Mouse (Mus musculus) urinary bladder, postnatal 25 days (tissue): Measurements from ENCODE around the gene Abcf2.
"Not testable (repeated sequence)": the region's sequence is repeated elsewhere in the genome, so short reads cannot be mapped to it uniquely, and the experiment has no call there.

Experiments used
- DNase-seq: peaks from one replicate; pipeline ENCODE4 v3.0.0; 2022; ENCODE audit warnings: low spot score

The Abcf2 gene

DNA sequence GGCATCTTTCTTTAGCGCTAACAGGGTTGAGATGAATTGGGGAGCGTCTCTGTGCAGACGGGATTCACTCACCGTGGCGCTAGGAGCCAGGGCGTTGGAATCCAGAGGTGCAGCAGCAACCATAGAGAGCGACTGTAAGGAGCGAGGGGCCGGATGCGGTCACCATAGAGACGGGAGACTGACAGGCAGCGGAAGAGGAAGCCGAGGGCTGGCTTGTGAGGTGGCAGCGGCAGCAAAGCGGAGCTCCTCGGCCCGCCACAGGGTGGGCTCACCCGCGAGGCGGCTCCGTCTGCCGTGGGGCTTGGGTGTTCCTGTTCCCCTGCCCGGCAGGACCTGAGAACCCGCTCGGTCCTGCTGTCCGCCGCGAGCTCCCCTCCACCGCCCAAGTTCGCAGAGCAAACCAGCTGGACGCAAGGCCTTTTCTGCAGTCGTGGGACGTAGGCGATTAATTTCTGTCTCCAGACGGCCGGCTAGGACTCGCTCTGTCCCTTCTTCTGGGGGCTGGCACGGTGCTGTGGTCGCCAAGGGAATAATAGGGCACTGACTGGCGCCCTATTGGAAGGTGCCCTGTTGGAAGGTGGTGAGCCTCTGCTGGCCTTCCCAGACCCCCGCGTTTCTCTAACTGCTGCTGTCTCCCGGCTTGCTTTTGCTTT lies 9.4 kb upstream of the Abcf2 start, which contains the start of gene Chpf2:
Gene Chpf2, plus strand, starts transcription at position 195 of the 653 bp plus-strand sequence.
- peak; percentile 60 for DNase-seq

DNA sequence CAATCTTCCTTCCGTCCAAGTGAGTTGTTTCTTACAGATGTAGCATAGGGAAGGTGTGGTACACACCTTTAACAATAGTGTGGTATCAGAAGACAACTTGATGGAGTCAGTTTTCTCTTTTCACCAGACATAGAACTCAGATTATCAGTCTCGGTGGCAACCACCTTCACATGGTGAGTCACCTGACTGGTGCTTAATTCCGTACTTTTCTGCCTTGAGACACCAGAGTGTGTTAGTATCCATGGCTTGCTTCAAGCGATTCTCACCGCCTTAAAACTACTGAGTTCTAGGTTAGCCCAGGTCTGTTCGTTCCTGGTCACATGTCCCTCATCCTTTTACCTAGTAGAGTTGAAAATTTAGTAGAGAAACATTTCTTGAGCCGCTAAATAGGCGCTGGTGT lies 8.8 kb upstream of the Abcf2 start:
- no peak for DNase-seq

DNA sequence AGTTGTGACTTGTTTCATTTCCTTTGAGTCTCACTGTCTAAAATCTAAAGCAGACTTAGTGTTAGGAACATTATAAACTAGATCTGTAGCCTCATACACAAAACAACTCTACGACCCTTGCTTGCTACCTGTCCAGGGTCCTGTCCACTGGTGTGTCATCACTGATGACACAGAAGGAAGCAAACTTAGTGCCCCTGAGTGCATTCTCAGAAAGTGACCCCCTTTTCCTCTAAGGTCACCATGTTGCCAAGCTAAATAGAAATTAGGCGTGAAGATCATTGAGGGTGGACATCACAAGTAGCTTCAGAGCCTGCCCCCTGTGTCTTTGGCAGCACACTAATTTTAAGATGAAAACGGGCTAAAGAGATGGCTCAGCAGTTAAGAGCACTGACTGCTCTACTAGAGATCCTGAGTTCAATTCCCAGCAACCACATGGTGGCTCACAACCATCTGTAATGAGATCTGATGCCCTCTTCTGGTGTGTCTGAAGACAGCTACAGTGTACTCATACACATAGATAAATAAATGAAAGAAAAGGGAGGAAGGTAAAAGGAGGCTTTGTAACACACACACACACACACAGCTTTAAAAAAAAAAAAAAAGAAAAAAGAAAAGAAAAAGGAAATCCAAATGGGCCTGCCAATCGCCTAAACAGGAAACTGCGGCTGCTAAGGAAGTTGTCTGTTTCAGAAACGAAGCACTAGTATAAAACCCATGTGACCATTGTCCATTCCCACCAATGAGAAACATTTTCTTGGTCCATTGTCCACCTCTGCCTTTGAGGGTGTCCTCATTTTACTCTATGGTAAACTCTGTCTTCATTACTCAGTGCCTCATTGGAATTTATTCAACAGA lies 1.1 kb upstream of the Abcf2 start:
- no peak for DNase-seq

DNA sequence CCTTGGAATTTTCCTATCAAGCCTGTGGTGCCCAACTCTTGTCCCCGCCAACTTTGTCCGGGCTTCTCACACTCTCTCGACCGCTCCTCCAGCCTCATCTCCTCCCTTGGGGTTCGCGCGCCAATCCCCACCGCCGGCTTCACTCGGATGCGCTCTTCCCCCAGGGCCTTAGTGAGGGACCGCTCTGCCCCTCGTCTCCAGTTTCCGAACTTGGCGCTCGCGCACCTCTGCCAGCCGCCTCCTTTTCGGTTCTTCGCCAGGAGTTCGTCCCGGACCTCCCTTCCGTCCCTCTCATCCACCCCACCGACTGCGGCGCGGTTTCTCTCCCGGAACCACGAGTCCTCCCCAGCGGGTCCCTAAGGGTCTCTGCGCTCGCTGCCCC lies 475 bp downstream of the Abcf2 start:
- DNase-seq: no peak

DNA sequence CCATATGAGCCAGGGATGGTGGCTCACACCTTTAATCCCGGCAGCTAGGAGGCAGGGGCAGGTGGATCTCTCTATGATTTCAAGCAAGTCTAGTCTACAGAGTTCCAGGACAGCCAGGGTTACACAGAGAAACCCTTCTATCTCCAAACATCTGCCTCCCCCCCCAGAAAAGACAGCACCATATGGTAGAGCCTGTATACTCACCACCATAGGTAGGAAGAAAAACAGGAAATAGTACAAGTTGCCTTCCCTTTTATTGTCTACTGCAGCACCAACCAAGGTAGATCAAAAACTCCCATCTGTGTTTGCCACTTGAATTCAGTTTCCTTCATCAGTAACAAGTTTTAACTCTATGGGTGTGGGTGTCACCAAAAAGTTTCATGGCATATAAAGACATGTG lies 1.3 kb downstream of the Abcf2 start:
- DNase-seq: no peak

DNA sequence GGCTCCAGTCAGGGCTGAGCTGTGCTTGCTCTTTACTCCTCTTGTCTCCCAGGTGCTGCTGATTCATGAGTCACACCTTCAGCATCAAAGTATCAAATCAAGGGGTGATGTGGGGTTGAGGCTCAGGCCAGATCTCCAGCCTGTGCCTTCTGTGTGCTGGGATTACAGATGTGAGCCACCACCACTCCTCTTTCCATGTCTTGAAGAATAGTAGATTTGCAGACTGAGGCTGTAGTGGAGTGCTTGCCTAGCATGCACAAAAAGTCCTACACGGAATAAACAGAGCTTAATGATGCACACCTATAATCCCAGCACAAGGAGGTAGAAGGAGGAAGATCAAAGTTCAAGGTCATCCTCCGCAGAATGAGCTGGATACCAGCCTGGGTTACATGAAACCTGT lies 20.6 kb downstream of the Abcf2 start, which contains the start of gene 4931409K22Rik:
Gene 4931409K22Rik, minus strand, starts transcription at position 101 of the 400 bp plus-strand sequence.
- no peak for DNase-seq

DNA sequence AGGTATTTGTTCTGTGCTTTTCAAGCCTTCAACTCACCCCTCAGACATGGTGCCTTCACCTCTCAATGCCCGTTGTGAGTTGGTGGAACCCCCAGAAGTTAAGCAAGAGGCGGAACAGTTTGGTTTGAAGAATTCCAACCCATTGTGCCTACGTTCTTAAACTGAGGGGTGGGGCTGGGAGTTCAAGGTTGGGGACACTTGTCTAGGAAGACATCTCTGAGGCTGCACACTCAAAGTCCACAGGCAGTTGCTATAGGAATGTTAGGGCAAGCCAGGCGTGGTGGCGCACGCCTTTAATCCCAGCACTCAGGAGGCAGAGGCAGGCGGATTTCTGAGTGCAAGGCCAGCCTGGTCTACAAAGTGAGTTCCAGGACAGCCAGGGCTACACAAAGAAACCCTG lies 21.9 kb downstream of the Abcf2 start:
- DNase-seq: not testable (repeated sequence)

DNA sequence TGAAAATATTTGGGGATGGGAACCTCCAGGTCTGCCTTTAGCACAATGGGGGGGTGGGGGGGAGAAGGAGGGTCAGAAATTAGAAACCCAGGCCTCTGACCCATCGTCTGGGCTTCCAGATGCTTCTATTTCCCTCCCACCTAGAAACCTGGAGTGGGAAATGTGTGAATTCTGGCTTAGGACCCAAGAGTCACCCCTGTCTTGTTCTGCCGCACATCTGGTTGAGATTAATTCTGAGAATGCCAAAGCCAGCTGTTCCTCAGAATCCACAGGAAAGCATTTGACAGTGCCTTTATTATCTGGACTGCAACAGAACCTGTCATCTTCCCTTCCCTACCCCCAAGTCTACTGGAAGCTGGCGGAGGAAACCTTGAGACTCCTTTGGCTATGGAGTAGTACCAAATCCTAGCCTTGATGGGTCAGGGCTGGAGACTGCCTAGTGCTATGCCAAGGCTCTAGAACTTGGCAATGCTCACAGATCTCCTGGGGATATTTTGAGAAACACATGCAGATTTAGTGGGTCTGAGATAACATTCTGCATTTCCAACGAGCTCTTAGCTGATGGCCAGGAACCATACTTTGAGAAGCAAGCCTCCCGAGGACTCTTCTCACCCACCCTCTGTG lies 23.5 kb downstream of the Abcf2 start:
- DNase-seq: no peak

DNA sequence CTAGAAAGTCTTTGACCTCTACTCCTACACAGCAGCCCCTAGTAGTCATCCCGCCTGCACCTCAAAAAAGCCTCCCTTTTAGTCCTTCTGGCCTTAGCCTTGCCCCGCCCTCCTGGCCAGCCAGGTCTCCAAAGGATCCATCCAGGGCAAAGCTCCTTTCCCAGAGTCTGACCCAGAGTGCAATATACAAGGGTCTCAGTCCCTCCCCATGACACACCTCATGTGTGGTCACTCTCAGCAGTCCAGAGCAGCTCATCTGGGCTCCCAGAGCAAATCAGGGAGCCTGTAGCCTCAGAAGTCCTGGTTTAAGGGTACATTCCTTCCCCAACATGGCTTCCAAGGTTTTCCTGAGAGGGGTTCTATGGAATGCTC lies 26.0 kb downstream of the Abcf2 start:
- no peak for DNase-seq

DNA sequence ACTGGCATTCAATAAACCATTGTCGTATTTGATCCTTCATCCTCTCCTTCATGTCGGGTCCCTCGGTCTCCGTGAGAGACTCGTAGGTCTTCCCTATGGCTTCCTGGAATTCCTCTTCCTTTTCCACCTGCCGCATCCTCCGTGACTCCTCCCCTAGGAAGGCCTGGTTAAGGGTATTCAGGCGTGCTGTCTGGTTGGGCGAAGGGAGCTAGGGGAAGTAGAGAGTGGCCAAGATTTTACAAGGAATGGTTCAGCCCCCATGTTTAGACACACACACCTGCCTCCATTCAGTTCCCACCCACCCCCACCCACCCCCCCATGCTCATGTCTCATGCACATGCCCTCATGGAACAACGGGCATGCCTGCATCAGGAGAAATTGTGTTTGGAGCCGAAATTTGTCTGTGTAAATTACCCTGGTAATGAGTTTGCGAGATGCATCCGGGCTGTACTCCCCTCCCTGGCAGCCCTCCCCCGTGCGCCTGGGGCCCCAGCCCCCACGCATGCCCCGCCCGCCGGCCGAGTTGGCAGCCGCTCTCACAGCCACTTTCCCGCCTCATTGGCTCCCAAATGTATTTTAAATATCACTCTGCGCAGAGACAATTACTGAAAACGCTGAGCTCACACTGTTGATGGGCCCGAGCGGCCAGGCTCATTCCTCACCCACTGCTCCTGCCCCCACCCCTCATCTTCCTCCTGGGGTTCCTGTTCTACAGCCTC lies 26.5 kb downstream of the Abcf2 start:
- DNase-seq: no peak

DNA sequence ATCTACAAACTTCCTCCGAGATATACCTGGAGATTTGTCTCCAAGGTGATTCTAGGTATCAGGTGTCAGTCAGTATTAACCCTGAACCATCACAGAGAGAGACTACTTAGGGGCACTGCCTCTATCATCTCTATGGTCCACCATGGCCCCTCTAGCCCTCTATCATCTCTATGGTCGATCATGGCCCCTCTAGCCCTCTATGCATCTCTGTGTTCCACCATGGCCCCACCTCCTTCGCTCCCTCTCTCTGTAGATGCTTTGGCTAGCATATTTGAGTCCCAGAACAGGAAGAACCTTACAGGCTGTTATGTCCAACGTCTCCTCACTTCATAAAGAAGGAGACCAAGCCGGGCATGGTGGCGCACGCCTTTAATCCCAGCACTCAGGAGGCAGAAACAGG lies 34.6 kb downstream of the Abcf2 start:
- no peak for DNase-seq

DNA sequence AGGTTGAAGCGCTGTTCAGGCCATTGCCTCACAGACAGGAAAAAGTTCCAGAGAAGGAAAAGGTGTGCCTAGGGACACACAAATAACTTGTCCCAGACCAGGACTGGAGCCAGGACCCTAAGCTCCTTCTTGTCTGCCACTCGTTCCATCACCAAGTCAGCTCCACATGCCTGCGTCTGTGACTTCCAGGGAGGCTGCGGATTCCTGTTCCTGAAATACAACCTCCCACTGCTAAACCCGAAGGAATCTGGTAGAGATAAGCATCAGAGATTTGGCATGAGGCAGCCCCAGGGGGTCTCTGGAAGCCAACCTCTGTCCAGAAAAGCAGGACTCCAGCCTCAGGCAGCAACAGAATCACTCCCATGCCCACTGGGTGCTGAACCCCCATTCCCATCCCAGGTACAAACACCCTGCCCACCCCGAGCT lies 36.1 kb downstream of the Abcf2 start:
- no peak for DNase-seq

DNA sequence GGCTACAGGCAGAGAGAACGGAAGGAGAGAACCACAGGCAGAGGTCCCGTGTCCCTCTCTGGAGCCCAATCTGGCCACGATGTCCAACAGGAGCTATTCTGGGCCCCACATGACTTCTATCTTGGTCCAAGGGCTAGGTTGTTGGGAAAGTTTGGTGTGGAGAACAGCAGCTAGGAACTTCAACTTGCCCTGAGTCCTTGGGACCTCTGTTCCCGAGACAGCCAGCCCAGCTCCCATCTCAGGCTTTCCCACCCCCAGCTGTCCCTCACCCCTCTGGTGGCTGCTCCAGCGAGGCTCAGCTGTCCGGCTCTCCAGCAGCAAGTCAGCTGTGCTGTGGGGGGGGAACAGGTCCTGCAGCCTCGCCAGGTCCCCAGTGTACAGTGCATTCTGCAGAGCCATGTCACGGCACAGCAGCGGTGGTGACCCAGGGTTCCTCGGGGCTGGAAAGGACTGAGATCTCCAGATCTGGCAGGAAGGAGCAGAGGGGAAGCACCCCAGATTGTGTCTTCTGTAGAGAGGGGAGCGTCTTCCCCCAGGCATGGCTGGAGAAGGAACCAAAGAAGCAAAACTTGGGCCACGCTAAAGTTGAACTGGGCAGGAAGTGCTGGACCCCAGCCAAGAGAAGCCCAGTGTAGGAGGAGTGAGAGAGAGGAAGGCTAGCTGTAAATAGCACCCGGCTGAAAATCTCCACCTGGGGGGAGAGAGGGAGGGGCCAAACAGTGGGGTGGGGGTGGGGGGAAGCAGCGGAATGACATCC lies 36.7 kb downstream of the Abcf2 start, which contains the start of gene Asb10:
Gene Asb10, minus strand, starts transcription at position 592 of the 757 bp plus-strand sequence.
- peak; percentile 43 for DNase-seq

DNA sequence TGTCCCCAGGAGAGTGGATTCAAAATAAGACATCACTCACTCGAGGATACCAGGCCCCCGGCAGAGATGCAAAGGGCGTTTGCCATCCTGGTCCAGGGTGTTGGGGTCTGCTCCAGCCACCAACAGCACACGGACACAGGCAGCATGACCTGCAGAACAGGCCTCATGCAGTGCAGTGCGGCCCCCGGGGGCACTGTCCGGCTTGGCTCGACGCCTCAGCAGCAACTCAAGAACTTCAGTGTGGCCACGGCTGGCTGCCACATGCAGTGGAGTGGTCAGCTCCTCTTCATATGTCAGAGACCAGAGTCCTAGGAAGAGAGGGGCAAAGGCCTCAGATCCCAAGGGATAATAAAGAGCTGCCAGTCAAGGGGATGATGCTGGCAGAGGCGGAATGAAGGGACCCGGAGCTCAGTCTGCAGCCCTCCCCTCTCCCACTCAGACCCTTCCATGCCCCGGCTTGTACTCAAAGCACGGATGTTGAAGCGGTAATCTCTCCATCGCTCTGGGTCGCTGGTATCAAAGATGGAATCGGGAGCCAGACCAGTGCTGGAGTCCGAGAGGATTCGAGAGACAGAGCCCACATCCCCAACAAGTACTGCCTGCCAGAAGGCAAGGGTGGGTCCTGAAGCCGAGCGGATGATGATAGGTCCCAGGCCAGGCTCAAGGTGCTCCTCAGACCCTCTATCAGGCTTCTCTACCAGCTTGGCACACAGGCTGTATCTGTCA lies 37.5 kb downstream of the Abcf2 start:
- DNase-seq: no peak

DNA sequence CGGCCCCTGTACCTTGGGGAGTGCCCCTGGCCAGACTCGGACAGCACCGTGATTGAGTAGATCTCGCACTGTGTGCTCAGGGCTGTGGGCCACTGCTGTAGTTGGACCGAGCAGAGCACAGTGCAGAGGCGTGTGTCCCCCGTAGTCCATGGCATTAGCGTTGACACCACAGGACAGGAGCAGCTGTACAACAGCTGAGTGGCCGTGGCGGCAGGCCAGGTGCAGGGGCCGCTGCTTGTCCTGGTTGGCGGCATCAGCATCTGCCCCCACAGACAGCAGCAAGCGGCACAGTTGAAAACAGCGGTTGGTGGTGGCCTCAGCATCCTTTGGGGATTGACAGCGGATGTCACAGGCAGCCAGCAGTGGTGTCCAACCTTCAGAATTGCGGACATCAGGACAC lies 39.6 kb downstream of the Abcf2 start:
- no peak for DNase-seq

DNA sequence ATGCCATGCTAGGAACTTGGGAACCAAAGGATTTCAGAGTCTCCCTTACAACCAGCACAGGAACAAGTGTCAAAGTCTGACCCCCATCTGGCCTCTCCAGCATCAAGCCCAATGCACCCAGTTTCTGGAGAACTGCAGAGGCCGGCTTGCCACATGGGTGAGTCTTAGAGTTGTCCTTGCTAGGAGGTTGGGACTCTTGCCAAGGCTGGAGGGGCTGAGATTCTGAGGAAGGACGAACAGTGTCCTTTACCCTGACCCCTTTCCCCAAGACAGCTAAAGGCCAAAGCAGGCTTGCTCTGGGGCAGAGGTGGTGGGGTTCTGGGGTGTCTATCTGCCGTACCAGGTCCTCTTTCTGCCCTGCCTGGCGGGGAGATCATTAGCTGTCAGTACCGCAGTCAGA lies 40.8 kb downstream of the Abcf2 start:
- no peak for DNase-seq

DNA sequence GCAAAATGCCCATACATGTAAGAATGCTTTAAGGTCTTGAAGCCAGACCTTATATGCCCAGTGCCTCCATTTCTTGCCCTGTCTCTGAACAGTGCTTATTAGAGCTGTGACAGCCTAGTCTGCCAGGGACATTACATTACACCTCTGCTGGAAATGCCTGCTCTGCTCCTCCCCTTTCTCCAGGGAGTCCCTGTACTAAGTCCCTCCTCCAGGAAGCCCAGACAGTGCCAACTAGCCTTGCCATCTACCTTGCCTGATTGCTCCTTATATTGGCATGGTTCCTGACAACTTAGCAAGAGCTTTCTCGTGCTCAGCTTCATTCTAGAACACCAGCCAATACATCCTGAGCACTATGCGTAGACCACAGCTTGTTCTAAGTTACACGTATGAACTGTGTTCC lies 41.5 kb downstream of the Abcf2 start:
- DNase-seq: no peak

DNA sequence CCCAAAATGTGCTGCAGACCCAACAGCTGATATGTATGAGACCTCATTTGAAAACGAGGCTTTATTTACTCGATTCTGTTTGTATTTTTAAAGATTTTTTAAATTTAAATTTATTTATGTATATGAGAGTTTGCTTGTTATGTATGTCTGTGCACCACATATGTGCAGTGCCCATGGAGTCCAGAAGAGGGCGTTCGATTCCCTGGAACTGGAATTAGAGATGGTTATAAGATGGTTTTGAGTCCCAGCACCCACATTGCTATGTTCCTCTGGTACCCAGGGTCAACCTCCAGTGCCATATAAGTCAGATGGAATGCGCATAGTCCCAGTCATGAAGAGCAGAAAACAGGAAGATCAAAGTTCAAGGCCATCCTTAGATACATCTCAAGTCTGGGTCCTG lies 43.0 kb downstream of the Abcf2 start:
- no peak for DNase-seq

DNA sequence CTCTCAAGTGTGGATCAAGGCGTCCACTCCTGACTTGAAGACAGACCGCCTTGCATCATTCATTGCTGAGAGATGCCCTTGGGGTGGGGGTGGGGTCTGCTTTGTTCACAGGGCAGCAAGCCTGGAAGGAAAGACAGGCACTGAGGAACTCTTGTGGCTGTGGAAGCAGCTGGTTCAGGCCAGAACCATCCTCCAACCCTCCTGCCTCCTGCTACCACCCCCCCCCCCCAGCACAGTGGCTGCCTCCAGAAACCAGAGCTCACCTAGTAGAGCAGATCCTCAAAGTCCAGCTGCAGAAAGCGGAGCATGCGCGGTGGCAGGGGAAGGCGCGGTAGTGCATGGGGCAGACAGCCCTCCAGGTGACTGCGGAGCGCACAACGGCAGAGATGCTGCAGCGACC lies 43.9 kb downstream of the Abcf2 start:
- DNase-seq: no peak

DNA sequence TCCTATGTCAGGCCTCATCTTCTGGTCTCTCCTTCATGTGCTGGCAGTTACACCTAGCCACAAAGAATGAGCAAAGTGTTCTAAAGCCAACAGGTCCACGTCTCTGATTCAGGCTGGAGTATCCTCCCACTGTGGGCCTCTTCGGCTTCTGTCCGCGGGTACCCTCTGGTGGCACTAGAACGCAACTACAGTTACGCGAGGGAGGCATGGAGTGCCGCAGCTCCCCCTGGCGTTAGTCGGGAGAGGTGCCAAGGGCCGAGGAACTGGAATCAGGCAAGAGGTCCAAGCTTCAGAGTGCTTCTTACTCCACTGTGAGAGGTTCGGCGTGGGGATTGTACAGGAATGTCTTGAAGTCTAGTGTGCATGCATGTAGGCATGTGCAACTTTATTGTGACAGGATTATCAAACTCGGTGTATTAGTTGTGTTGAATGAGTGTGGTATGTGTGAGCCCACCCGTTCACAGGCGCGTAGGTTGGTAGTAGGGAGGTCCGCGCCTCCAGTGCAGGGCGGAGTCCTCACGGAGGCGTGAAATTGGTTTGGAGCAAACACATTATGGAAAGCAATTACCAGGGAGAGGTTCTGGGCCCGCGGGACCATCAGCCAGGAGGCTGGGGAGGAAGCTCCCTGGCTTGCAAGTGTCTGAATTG lies 47.1 kb downstream of the Abcf2 start:
- peak; percentile 93 for DNase-seq
